Mouse (Mus musculus): ENCODE measurements around the gene Zfp710.
A peak's percentile ranks its signal among the peaks of the same experiment; 100 is the strongest.
"Not testable (repeated sequence)": the region's sequence is repeated elsewhere in the genome, so short reads cannot be mapped to it uniquely, and the experiment has no call there.

Gene Zfp710

DNA sequence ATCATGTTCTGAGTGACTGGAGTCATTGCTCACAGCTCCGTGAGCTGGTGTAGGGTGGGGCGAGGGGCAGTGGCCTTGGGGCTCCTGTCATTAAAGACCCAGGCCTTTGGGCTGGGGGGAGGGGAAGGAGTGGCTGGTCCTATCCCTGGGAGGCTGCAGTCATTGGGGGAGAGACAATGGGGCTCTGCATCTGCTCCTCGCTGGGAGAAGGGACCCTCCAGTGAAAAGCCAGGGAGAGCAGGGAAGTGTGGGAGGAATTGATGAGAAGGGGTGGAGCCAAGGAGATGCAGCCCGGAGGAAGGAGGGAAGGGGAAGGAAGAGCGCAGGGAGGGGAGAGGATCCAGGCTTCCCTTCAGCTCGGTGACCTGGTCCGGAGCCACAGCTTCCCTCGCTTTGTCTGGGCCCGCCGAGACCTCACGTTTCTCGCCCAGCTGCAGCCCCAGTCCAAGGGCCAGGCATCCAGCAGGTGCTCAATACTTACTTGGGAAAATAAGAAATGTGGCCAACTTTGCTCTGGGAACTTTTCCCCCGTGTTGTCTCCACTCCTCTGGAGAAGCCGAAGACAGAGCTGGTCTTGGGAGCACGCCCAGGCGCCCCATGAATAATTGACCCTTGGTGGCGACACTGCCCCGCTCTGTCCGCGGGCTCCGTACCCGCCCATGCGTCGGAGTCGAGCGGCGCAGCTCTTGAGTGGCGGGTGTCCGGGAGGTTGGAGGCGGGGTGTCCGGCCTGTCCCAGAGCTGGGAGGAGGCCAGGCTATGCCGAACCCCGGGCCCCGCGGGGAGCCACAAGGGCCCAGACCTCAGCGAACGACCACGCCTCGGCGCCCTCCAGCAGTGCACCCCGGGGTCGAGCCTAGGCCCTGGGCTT, at the start of gene Zfp710:
Zfp710 (plus strand) TSS at position 294 of the 870 bp plus-strand sequence.
- peak; percentile 99 for DNase-seq (ENCODE audit: low read depth, low spot score)

DNA sequence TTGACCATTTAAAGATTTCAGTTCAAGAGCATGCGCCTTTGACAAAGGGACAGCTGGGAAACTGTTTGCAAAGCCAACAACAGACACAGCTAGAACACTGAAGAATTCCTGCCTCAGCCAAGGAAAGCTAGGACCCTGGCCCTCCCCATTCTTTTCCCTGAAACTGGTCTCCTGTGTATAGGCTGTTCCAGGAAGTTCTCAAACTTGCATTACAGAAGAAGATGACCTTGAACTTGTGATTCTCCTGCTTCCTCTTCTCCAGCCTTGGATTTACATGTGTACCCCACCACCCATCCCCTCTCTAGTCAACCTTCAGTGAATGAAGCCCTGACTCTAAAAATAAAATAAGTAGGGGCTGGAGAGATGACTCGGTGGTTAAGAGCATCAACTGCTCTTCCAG, 49.3 kb upstream of the Zfp710 start:
- DNase-seq (ENCODE audit: low read depth, low spot score): peak; percentile 83

DNA sequence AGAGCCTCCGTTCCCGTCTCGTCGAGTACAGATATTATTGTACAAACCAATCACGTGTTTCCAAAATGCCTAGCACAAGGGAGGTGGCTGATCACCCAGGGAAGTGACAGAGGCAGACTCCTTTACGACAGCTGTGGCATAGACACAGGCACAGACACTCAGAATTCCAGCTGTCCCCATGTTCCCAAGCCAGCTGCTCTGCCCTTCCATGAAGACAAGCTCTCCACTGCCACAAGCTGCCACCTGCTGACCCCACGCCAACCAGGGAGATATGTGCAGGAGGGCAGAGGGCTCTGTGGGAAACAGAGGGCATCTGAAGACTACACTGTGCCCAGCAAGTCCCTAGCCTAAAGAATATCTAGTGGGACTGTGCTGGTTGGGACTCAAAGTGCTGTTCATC, 37.9 kb upstream of the Zfp710 start:
- no peak for DNase-seq (ENCODE audit: low read depth, low spot score)

DNA sequence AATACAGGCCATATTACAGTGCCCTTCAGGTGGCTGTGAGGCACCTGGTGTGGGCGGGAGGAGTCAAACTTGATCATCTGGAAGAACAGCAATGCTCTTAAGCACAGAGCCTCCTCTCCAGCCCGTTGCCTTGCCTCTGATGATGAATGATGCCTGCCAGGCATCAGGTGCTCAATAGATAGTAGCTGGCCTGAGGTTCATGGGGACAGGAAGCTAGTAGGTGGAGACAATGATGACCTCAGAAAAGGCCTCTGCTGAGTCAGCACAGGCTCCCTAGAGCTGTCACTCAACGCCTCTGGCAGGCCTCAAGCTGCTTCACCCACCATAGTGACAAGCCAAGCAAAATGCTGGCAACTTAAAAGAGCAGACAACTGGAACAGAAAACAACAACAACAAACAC, 36.9 kb upstream of the Zfp710 start:
- DNase-seq (ENCODE audit: low read depth, low spot score): no peak

DNA sequence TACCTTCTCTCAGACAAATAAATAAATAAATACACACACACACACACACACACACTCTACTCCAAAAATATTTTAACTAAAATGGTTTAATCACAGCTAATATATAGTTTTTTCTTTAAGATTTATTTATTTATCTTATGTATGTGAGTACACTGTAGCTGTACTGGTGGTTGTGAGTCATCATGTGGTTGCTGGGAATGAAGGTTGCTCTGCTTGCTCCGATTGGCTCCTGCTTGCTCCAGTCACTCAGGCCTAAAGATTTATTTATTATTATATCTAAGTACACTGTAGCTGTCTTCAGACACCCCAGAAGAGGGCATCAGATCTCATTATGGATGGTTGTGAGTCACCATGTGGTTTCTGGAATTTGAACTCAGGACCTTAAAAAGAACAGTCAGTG, 36.1 kb upstream of the Zfp710 start:
- DNase-seq (ENCODE audit: low read depth, low spot score): not testable (repeated sequence)

DNA sequence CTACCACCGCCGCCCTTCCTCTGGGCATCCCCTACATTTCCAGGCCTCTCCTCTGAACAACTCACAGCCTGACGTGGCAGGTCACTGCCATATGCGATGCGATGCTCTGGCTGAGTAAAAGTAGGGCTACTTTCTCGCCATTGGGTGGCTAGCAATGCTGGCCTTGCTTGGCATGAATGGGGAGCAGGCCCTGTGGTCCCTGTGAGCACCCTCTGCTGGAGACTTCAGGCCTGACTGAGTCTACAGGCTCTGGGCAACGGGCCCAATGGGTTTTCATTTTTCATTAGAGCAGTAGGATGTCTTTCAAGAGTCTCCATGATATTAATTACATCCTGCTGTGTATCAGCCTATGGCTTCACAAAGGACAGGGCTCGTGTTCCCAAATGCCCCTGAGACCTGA, 30.1 kb upstream of the Zfp710 start:
- DNase-seq (ENCODE audit: low read depth, low spot score): peak; percentile 75

DNA sequence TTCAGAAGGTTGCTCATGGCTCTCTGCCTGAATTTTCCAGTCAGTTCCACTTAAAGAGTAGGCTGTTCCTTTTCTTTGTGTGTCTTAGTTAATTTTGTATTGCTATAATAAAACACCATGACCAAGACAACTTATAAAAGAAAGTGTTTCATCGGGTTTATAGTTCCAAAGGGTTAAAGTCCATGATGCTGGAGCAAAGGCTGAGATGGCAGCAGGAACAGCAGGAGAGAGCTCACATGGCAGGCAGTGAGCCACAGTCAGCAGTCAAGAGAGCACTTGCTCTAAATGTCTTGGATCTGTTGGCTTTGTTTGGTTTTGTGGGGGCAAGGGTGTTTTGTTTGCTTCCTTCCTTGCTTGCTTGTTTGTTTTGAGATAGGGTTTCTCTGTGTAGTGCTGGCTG, 26.9 kb upstream of the Zfp710 start:
- no peak for DNase-seq (ENCODE audit: low read depth, low spot score)

DNA sequence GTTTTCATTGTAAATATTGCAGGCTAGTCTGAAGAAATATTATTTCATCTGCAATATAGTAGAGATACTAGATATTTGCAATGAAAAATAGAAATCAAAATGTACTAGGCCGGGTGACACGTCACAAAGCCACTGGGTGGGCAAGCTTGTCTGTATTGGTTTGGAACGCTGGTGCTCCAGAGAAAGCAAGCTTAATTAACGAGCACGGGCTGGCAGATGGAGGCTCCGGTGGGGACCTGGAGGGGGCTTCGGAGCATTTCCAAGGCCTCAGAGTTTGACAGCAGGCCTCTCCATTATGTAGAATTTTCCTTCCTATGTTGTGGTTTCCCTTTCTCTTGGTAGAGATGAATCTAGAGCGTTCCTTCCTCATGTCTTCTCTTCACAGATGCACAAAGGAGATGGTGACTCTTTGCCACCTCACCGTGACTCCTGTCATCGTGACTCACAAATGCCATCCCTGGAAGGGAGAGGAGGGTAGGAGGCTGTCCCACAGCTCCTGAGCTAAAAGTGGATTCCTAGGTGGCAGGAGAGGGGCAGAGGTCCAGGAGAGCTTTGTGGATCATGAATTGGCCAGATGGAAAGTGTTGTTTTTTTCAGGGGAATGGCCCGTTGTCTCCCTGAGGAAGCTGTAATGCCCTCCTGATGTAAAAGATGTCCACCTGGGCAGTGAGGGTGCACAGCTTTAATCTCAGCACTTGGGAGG, 22.1 kb upstream of the Zfp710 start:
- no peak for DNase-seq (ENCODE audit: low read depth, low spot score)

DNA sequence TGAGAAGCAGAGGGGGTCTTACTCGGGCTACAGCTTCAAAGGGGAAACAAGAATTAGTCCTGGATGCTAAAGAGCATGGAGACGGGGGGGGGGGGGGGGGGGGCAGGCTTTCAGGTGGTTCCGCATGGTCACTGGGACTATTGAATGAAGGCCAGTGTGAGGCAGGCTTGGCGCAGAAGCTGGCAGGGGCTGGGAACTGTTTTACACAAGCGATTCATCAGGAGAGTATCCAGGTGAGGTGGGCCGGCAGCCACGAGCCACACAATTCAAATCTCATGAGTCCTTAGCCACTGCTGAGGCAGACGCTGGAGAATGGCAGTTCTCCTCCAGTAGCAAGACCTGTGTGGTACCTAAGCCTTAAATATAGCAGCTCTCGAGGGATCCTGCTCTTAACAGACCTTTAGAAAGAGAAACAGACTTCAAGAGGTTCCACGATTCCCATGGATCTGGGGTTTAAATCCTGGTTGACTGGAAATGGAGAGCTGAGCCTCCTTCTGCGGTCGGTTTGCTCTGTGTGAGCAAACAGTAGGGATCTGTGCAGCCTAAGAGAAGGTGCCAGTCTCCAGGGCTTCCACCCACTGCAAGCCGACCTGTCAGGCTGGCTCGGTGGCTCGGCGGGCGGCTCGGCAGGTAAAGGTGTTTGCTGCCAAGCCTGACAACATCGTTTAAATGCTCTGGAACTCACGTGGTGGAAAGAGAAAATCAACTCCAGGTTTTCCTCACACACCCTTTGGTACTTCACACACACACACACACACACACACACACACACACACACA, 19.6 kb upstream of the Zfp710 start:
- no peak for DNase-seq (ENCODE audit: low read depth, low spot score)

DNA sequence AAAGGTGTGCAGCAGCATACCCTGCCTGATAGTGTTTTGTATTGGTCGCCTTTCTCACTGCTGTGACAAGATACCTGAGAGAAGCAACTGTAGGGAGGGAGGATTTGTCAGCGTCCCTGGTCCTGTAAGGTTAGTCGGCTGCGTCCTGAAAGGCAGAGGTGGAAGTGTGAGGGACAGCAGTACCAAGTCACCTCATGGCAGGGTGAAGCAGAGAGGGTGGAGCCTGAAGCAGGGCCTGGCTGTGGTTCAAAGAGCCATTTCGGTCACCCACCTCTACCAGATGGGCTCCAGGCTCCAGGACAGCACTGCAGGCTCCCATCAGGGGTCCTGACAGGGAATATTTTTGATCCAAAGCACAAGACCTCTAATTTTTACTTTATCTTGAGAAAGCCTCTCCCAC, 13.9 kb upstream of the Zfp710 start:
- DNase-seq (ENCODE audit: low read depth, low spot score): no peak

DNA sequence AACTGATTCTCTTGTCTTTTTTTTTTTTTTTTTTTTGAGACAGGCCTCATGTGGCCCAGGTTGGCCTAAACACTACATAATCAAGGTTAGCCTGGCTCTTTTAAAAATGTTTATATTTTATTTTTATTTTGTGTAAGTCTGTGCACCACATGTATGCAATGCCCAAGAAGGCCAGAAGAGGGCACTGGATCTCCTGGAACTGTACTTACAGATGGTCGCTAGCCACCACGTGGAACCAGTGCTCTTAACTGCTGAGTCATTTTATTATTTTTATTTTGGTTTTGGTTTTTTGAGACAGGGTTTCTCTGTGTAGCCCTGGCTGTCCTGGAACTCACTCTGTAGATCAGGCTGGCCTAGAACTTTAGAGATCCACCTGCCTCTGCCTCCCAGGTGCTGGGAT, 13.1 kb upstream of the Zfp710 start:
- DNase-seq (ENCODE audit: low read depth, low spot score): peak; percentile 93

DNA sequence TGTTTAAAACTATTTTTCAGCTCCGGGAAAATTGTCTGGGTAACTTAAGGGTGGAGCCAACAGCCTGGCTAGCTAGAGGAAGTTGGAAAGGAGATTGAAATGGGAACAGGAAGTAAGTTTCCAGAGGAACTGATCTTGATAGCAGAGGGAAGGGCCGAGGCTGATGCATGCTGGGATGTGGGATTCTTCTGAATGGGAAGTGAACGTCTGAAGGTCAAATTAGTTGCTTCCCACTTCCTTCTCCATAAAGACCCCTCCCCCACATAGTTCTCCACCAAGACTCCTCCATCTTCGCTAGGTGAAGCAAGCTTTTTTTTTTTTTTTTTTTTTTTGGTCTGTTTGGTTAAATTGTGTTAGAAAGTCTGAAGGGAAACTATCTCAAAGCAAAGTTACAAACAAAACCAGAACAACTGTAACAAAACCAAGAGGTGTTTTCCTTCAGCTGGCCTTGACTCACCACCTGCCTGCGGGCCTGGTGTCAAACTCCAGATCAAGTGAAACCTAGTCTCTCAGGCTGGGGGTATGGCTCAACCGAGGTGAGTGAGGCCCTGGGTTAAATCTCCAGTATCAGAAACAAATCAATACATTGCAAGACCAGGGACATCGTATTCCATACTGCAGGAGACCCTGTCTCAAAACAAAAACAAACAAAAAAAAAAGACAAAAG, 10.6 kb upstream of the Zfp710 start:
- DNase-seq (ENCODE audit: low read depth, low spot score): peak; percentile 99

DNA sequence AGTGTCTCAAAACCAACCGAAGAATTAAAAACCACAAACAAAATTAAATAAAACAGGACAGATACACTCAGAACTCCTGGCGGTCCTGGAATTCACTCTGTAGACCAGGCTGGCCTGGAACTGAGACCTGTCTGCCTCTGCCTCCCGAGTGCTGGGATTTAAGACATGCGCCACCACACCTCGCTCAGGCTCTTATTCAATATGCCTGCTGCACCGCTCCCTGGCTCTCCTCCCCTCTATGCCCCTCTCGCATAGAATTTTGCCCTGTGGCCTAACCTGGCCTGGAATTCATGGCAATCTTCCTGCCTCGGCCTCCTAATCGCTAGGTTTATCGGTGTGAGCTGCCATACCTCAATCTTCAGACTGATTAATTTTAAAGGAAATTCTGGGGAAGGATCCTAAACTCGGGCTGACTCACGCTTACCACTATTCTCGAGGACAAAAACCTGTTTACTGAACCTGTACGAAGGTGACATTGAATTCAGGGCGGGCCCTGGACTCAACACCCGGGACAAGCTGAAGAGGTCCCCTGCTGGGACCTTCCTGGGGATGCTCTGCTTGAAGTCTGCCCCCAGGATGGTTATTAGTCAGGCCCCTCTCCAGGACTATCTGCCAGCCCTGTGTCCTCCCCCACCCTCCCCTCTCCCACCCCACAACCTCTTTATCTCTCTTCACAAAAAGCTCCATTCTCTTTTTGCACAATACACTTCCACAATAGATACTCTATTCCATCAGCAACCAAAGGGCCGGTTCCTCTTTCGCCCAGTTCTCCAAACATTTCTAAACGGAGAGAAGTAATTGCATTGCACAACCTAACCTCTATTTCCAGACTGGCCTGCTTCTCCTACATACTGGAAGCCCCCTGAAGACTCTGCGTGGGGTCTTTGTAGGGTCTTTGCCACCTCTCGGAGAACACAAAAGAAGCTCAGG, 9.5 kb upstream of the Zfp710 start:
- peak; percentile 94 for DNase-seq (ENCODE audit: low read depth, low spot score)

DNA sequence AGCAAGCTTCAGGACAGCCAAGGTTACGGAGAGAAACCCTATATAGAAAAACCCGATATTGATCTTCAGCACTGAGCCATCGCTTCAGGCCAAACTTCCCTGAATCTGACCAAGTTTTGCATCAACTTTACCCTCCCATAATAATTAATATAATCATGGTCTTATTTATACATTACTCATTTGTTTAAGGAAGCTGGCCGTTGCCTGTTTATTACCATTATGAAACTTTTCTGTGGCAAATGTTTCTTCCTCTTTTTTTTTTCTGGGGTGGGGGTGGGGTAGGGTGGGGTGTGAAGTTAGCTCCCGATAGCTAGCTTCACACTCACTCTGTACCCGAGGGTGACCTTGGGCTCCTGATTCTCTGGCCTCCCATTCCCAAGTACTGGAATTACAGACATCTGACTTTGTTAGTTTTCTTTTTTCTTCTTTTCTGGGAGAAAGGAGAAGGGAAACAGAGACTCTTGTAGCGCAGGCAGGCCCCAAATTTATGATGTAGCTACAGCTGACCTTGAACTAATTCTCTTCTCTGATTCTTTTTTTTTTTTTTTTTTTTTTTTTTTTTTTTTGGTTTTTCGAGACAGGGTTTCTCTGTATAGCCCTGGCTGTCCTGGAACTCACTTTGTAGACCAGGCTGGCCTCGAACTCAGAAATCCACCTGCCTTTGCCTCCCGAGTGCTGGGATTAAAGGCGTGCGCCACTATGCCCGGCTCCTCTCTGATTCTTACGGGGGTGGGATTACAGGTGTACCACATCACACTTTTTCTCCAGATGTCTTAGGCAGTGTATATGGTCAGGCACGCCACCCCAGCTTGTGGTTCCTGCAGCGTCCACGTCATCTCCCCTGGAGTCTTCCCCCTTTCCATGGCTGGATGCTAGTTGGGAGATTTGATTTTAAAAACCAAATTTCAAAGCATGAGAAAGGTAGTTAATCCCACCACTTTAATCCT, 5.8 kb upstream of the Zfp710 start:
- no peak for DNase-seq (ENCODE audit: low read depth, low spot score)

DNA sequence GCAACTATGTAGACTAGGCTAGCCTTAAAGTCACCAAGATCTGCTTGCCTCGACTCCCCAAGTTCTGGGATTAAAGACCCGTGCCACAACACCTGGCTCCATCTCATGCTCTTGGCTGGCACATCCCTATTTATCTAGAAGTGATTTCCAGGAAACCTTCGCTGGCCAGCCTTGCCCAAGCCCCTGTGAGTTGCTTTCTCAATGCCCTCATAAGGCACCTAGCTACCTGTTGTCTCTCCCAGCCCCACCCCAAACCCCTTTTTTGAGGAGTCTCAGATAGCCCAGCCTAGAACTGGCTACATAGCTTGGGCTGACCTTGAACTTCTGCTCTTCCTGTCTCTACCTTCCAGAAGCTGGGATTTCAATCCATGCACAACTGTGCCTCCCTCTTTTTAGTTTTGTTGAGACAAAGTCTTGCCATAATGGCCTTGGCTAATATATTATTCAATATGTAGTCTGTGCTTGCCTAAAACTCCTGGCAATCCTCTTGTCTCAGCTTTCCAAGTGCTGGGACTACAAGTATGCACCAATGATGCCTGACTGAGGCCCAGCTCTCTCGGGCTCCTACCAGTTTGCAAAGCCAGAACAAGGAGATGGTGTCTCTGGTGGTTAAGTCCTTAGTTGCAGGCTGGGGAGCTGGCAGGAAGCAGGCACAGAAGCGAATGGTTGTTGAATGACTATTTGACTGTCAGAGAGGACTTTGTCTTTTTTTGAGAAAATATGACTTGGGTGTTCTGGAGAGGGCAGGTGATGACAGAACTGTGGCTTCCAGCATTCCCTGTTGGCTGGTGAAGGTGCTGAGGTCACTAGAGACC, 786 bp upstream of the Zfp710 start:
- peak; percentile 86 for DNase-seq (ENCODE audit: low read depth, low spot score)

DNA sequence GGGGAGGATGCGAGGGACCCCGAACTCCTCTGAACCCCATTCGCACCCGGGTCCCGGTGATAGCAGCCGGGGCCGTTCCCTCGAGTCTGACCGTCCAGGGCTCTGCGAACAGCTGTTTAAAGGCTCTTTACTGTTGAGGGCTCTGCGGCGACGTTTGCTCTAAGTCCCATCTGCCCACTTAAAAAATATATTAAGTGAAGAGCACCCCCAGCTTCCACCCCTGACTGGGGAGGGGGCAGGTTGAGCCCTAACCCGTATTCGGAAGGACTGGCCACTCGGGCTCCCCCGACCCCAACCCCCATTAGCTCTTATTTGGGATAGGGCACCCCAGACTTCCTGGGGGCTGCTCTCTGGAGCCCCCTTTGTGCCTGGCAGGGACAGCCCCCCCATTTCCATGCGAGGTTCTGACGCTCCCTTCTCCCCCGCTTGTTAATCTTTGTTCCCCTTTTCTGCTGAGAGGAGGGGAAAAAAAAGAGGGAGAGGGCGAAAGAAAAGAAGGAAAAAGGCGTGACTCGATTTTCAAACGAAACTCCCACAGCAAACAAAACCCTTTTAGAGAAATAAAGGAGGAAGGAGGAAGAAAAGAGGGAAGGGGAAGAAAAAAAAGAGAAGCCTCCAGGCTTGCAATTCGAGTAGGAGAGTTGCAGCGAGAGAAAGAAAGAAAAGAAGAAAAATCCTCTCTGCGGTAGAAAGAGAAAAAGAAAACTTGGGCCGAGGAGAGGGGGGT, 940 bp downstream of the Zfp710 start:
- no peak for DNase-seq (ENCODE audit: low read depth, low spot score)

DNA sequence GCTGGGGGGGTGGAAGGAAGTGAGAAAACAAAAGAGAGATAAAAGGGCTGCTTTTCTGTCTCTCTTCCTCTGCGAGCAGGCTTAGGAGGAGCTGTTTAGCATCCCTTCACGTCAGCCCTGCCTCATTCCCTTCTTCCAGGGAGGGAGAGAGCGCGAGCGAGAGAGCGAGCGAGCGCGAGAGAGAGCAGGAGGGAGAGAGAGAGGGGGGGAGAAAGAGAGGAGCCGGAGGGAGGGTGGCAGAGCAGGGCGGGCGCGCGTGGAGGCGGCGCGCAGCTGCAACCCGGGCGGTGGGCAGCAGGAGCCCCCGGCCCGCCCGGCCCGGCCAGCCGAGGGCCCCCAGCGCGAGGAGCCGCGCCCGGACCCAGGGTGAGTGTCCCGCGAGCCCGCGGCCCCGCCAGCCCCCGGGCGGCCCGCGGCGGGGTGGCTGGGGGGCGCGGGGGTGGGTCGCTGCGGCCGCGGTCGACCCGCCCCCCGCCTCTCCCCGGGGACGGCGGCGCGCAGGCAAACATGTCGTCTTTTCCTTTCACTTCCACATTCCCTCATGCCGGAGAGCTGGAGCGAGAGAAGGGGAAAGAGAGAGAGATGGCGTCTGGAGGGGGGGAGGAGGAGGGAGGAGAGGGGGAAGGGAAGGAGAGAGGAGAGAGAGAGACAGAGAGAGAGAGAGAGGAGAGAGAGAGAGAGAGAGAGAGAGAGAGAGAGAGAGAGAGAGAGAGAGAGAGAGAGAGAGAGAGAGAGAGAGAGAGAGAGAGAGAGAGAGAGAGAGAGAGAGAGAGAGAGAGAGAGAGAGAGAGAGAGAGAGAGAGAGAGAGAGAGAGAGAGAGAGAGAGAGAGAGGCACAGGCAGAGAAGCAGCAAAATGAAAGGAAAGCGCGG, 1.7 kb downstream of the Zfp710 start:
- peak; percentile 64 for DNase-seq (ENCODE audit: low read depth, low spot score)

All from R1 (cell line).